Mouse (Mus musculus): ENCODE measurements around the gene Fabp2.

DNA sequence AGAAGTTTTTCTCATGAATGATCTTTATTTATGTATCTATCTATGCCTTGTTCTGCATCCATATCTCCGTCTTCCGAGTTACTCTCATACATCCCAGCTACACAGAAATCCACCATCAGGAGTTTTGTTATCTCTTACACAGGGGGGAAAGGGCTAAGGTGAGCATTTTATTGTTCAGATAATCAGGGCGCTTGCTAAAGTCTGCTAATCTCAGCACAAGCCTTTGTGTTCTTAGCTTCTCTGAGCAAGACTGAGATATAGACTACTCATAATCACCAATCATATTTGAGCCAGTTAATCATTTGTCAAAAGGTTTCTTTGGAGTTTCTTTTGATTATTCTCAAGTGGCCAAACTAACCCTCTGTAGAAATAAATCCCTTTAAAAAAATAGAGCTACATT lies 17.3 kb upstream of the Fabp2 start:
- no peak for TF ChIP-seq CTCF (IDR thresholded peaks at IDR 0.05; ENCODE audit: control insufficient read depth, insufficient read depth, insufficient replicate concordance, low read depth, low read length)
- no peak for TF ChIP-seq POLR2A (IDR thresholded peaks at IDR 0.05; ENCODE audit: control insufficient read depth, low read depth, low read length)

Measured in testis, adult 2 months (tissue).